Mouse (Mus musculus) kidney, adult 9 months (tissue): ENCODE measurements around the gene Vmn1r78.
"Not testable (repeated sequence)": the region's sequence is repeated elsewhere in the genome, so short reads cannot be mapped to it uniquely, and the experiment has no call there.

Source experiments
- DNase-seq: peaks from one replicate; pipeline ENCODE4 v3.0.0; 2022

The Vmn1r78 gene

DNA sequence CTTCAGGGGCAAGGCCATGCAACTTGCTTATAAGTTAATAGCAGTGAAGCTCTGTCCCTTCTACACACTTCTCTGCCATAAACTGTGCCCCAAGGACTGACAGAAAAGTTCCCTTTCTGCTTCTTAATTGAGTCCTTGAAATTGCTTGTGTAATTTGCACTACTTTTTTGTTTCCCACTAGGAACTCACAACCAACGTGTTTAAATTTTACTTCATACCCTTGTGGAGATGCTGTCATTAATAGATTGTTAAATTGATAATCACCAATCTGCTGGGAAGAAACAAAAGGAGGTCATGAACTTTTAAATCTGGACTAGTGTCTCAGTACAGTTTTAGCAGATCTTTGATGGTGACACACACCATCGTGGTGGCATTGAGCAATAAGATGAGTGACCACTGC, at the start of gene Vmn1r78:
Gene Vmn1r78, plus strand, starts transcription at position 301 of the 400 bp plus-strand sequence.
- no peak for DNase-seq

GRCm38 (mm10) chr7:12156463-12156862, 6.4 kb downstream of the Vmn1r78 start:
- DNase-seq, result not testable (repeated sequence)

GRCm38 (mm10) chr7:12170979-12171378, 20.9 kb downstream of the Vmn1r78 start, which contains the start of gene Vmn1r79:
TSS of gene Vmn1r79 (plus strand) at chr7:12171279.
- DNase-seq, result not testable (repeated sequence)

DNA sequence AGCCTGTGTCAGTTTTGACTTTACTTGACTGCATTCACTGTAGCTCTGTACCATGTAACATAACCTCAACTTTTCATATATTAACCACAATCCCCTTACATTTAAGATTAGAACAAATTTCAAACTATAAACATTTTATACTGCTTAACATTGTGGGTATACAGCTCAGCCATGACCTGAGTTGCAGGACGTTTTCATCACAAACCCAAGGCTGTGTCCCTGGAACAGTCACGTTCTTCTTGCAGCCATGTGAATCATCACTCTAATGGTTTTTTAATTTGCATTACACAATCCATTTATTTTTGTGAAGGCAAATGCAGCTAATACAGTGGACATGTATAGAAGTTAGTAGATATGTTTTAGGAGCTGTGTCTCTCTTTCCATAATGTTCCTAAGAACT, 22.9 kb downstream of the Vmn1r78 start:
- not testable (repeated sequence) for DNase-seq

DNA sequence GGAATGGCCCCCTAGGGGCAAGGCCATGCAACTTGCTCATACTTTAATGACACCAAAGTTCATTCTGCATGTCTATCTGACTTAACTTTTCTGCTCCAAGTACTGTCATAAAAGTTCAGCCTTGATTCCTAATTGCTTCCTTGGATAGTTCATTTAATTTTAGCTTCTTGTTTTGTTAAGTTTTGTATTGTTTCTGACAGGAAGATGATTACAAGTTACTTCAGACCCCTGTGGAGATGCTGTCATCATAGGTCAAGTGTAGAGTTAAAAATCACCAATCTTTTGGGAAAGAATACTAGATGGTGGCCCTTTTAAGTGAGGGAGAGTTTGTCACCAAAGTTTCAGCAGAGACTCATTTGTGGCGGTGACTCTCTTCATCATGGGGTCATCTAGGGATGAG, 38.9 kb downstream of the Vmn1r78 start, which contains the start of gene Vmn1r80:
Gene Vmn1r80, plus strand, starts transcription at position 301 of the 400 bp plus-strand sequence.
- DNase-seq, result peak; percentile 49

DNA sequence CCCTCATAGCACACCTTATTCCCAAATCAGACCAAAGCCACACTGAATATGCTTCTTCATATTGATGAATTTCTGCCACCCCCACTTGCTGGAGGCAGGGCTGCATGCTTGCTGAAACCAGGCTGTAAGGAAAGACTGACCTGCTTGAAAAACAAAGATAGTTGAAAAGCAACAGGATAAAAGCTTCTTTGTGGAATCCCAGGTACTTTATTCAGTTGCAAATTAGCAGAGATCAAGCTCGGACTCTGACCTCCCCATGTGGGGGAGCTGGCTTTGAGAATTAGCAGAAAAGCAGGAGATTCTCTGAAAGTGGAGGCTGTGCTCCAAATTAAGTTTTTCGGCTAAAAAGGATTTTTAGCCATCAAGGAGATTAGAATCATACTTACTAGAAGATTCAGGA, 54.1 kb downstream of the Vmn1r78 start:
- no peak for DNase-seq
